Mouse (Mus musculus): ENCODE data around the gene Dnase1l3. TPM values are rescaled to one million over a fixed set of nuclear protein-coding genes. Genes with fewer than 3 reads are reported as not detected.
A peak's percentile ranks its signal among the peaks of the same experiment; 100 is the strongest.

The Dnase1l3 gene
- polyA plus RNA-seq, 1 experiment from 2014 or later = 0.04 TPM

- no peak for ATAC-seq (ENCODE audit: low FRiP score, low read depth)
- Histone ChIP-seq H3K9me3 (no peaks in the 10 kb centered on the region), H3K27ac (replicated peaks) (peak overlapping the region; percentile 16; the same call in 1 of the 2 replicates), H3K4me3 (no peak overlapping the region), H3K4me1 (replicated peaks) (peaks cover 12% of the 10 kb centered on the region), H3K4me2 (no peak overlapping the region), H3K27me3 (no peaks in the 10 kb centered on the region), H3K36me3 (peaks cover 59% of the 10 kb centered on the region), H3K9ac (no peak overlapping the region)
- 68% methylated on average over 3 of the region's 3 CpGs for WGBS
These were observed 50.6 kb downstream of the Dnase1l3 start for GRCm38 (mm10) chr14:7943801-7944135.

- Histone ChIP-seq H3K27me3 (no peaks in the 10 kb centered on the region), H3K27ac (replicated peaks) (peak overlapping the region; percentile 16; the same call in 1 of the 2 replicates), H3K4me3 (no peak overlapping the region), H3K9ac (no peak overlapping the region), H3K36me3 (peaks cover 54% of the 10 kb centered on the region), H3K4me1 (replicated peaks) (peaks cover 12% of the 10 kb centered on the region), H3K4me2 (no peak overlapping the region), H3K9me3 (no peaks in the 10 kb centered on the region)
- 70% methylated on average over 7 of the region's 7 CpGs for WGBS
- peak; percentile 80 for ATAC-seq (ENCODE audit: low FRiP score, low read depth)
These were observed 51.1 kb downstream of the Dnase1l3 start for GRCm38 (mm10) chr14:7943101-7943800.

GRCm38 (mm10) chr14:7941413-7941812, 53.0 kb downstream of the Dnase1l3 start:
- 81% methylated on average over 5 of the region's 5 CpGs for WGBS

GRCm38 (mm10) chr14:7938809-7939784, 55.3 kb downstream of the Dnase1l3 start:
- Histone ChIP-seq H3K9ac (no peak overlapping the region), H3K9me3 (no peaks in the 10 kb centered on the region), H3K27ac (replicated peaks) (no peak overlapping the region), H3K27me3 (no peaks in the 10 kb centered on the region), H3K4me2 (no peak overlapping the region), H3K4me3 (no peak overlapping the region), H3K4me1 (replicated peaks) (peaks cover 18% of the 10 kb centered on the region), H3K36me3 (peaks cover 57% of the 10 kb centered on the region)
- WGBS = 79% methylated on average over 19 of the region's 19 CpGs
- no peak for ATAC-seq (ENCODE audit: low FRiP score, low read depth)

More at GRCm38 (mm10) chr14:7941413-7941812, 53.0 kb downstream of the Dnase1l3 start:
- Histone ChIP-seq H3K36me3 (peaks cover 53% of the 10 kb centered on the region), H3K9ac (no peak overlapping the region), H3K9me3 (no peaks in the 10 kb centered on the region), H3K27me3 (no peaks in the 10 kb centered on the region), H3K4me2 (no peak overlapping the region), H3K4me1 (replicated peaks) (peaks cover 21% of the 10 kb centered on the region), H3K4me3 (no peak overlapping the region), H3K27ac (replicated peaks) (no peak overlapping the region)
- ATAC-seq (ENCODE audit: low FRiP score, low read depth) = no peak

GRCm38 (mm10) chr14:7937052-7937630, 57.2 kb downstream of the Dnase1l3 start:
- peak; percentile 44; the same call in 1 of the 2 replicates for ATAC-seq (ENCODE audit: low FRiP score, low read depth)
- no peaks in the 10 kb centered on the region for H3K27me3 ChIP-seq
- H3K4me1 ChIP-seq (replicated peaks) = peaks cover 9% of the 10 kb centered on the region
- H3K9ac ChIP-seq = no peak overlapping the region
- 0 out of 2 replicates have a peak overlapping the region, but pooled peaks have one; percentile 17 for H3K27ac ChIP-seq (replicated peaks)
- no peak overlapping the region for H3K4me3 ChIP-seq
- H3K4me2 ChIP-seq = no peak overlapping the region
- no peaks in the 10 kb centered on the region for H3K9me3 ChIP-seq
- 15% methylated on average over 17 of the region's 17 CpGs for WGBS
- peaks cover 56% of the 10 kb centered on the region for H3K36me3 ChIP-seq

- Histone ChIP-seq H3K4me1 (replicated peaks) (peaks cover 9% of the 10 kb centered on the region), H3K9me3 (no peaks in the 10 kb centered on the region), H3K27ac (replicated peaks) (no peak overlapping the region), H3K27me3 (no peaks in the 10 kb centered on the region), H3K9ac (no peak overlapping the region), H3K4me2 (no peak overlapping the region), H3K4me3 (no peak overlapping the region), H3K36me3 (peaks cover 68% of the 10 kb centered on the region)
- ATAC-seq (ENCODE audit: low FRiP score, low read depth) = no peak
- WGBS = 92% methylated on average over 7 of the region's 7 CpGs
These were observed 60.2 kb downstream of the Dnase1l3 start for GRCm38 (mm10) chr14:7934166-7934565.

- no peaks in the 10 kb centered on the region for H3K9me3 ChIP-seq
- ATAC-seq (ENCODE audit: low FRiP score, low read depth) = no peak
- H3K4me3 ChIP-seq = no peak overlapping the region
- peaks cover 82% of the 10 kb centered on the region for H3K36me3 ChIP-seq
- peaks cover 7% of the 10 kb centered on the region for H3K4me1 ChIP-seq (replicated peaks)
- no peak overlapping the region for H3K27ac ChIP-seq (replicated peaks)
- H3K27me3 ChIP-seq = no peaks in the 10 kb centered on the region
- H3K4me2 ChIP-seq = no peak overlapping the region
- no peak overlapping the region for H3K9ac ChIP-seq
- 93% methylated on average over 4 of the region's 4 CpGs for WGBS
These were observed 62.2 kb downstream of the Dnase1l3 start for GRCm38 (mm10) chr14:7932151-7932550.

GRCm38 (mm10) chr14:7929029-7929428, 65.3 kb downstream of the Dnase1l3 start:
- Histone ChIP-seq H3K4me2 (no peak overlapping the region), H3K36me3 (peaks cover 76% of the 10 kb centered on the region), H3K9ac (no peak overlapping the region), H3K4me1 (replicated peaks) (no peaks in the 10 kb centered on the region), H3K4me3 (no peak overlapping the region), H3K9me3 (no peaks in the 10 kb centered on the region), H3K27ac (replicated peaks) (no peak overlapping the region), H3K27me3 (no peaks in the 10 kb centered on the region)
- no peak for ATAC-seq (ENCODE audit: low FRiP score, low read depth)
- WGBS = 91% methylated on average over 7 of the region's 7 CpGs

GRCm38 (mm10) chr14:7928362-7928761, 66.0 kb downstream of the Dnase1l3 start:
- H3K9ac ChIP-seq = no peak overlapping the region
- no peak overlapping the region for H3K27ac ChIP-seq (replicated peaks)
- H3K4me1 ChIP-seq (replicated peaks) = no peaks in the 10 kb centered on the region
- no peak for ATAC-seq (ENCODE audit: low FRiP score, low read depth)
- 73% methylated on average over 1 of the region's 1 CpGs for WGBS
- H3K9me3 ChIP-seq = no peaks in the 10 kb centered on the region
- no peak overlapping the region for H3K4me2 ChIP-seq
- H3K27me3 ChIP-seq = no peaks in the 10 kb centered on the region
- H3K4me3 ChIP-seq = no peak overlapping the region
- peaks cover 77% of the 10 kb centered on the region for H3K36me3 ChIP-seq

- Histone ChIP-seq H3K4me2 (no peak overlapping the region), H3K27me3 (no peaks in the 10 kb centered on the region), H3K27ac (replicated peaks) (no peak overlapping the region), H3K9ac (no peak overlapping the region), H3K9me3 (no peaks in the 10 kb centered on the region), H3K4me1 (replicated peaks) (no peaks in the 10 kb centered on the region), H3K36me3 (peaks cover 65% of the 10 kb centered on the region), H3K4me3 (no peak overlapping the region)
- no peak for ATAC-seq (ENCODE audit: low FRiP score, low read depth)
These were observed 70.7 kb downstream of the Dnase1l3 start for GRCm38 (mm10) chr14:7923635-7924034.

- no peak for ATAC-seq (ENCODE audit: low FRiP score, low read depth)
- Histone ChIP-seq H3K9ac (no peak overlapping the region), H3K4me3 (no peak overlapping the region), H3K27ac (replicated peaks) (no peak overlapping the region), H3K27me3 (no peaks in the 10 kb centered on the region), H3K4me1 (replicated peaks) (no peaks in the 10 kb centered on the region), H3K36me3 (peaks cover 74% of the 10 kb centered on the region), H3K4me2 (no peak overlapping the region), H3K9me3 (no peaks in the 10 kb centered on the region)
- 93% methylated on average over 5 of the region's 5 CpGs for WGBS
These were observed 72.9 kb downstream of the Dnase1l3 start for GRCm38 (mm10) chr14:7921459-7921858.

GRCm38 (mm10) chr14:7919921-7920320, 74.5 kb downstream of the Dnase1l3 start:
- H3K4me1 ChIP-seq (replicated peaks) = no peaks in the 10 kb centered on the region
- no peaks in the 10 kb centered on the region for H3K27me3 ChIP-seq
- H3K27ac ChIP-seq (replicated peaks) = no peak overlapping the region
- H3K4me2 ChIP-seq = no peak overlapping the region
- H3K36me3 ChIP-seq = peaks cover 79% of the 10 kb centered on the region
- H3K4me3 ChIP-seq = no peak overlapping the region
- H3K9me3 ChIP-seq = no peaks in the 10 kb centered on the region
- H3K9ac ChIP-seq = no peak overlapping the region
- ATAC-seq (ENCODE audit: low FRiP score, low read depth) = no peak
- 82% methylated on average over 4 of the region's 4 CpGs for WGBS

Data from hindbrain, embryonic 15.5 days (tissue).